Mouse (Mus musculus) right cerebral cortex, postnatal 14 days (tissue): ENCODE results near the gene Pdgfa.

Experiments
- DNase-seq: peaks from one replicate; pipeline ENCODE4 v3.0.0; 2022

Pdgfa gene

DNA sequence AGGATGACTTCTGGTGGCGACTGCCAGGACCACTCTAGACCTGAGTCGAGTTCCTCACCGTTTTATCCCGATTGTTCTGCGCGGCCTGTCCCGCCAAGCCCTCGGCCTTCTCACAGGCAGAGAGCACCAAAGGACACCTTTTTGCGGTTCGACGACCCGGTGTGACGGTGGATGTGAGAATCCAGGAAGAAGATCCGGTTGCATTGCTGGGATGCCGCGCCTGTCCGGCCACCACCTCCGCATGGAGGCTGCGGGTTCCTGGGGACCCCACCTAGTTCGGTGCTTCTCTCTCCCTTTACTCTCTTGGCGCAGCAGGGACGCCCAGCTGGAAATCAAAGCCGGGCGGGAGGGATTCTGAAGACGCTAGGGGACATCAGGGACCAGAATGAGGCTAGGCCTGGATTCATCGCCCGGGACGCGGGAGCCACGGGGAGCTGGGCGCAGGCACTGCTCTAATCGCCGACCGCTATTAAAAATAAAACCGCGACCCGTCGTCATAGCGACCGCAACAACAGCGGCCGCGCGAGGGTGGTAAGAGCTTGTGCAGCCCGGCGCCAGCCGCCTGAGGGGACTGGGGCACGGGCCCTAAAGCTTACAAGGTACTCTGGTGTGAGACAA is at the start of gene Pdgfa:
Gene Pdgfa, minus strand, starts transcription at position 200 of the 618 bp plus-strand sequence.
- DNase-seq = peak; percentile 57

DNA sequence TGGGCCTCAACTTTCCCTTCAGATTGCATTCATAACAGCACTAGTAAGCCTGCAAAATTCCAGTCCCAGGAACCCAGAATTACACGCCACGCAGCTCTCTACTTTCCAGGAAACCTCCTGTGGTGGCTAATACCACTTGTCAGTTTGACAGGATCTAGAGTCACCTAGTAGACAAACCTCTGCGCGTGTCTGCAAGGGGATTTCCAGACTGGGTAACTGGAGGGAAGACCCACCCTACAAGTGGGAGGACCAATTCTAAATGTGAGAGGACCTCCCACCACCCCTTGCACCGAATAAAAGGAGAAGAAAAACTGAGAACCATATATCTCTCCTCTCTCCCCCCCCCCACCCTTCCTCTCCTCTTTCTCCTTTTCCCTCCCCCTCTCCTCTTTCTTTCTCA is 49.5 kb upstream of the Pdgfa start:
- no peak for DNase-seq

DNA sequence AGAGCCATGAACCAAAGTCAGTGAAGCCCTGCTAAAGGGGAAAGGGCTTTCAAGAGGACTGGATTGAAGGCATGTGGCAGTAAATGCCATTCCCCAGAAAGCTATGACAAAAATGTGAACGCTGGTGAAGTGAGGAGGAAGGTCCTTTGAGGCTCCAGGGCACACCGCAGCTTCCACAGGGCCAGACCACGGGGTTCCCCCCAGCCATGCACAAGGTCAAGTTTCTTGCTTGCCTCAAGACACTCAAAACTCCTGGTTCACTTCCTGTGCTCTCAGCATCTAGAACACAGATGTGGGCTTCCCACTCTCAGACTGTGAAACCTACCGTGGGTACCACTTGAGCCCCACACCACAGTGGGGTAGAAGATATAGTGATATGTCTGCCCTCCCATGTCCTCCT is 46.4 kb upstream of the Pdgfa start:
- DNase-seq = no peak

DNA sequence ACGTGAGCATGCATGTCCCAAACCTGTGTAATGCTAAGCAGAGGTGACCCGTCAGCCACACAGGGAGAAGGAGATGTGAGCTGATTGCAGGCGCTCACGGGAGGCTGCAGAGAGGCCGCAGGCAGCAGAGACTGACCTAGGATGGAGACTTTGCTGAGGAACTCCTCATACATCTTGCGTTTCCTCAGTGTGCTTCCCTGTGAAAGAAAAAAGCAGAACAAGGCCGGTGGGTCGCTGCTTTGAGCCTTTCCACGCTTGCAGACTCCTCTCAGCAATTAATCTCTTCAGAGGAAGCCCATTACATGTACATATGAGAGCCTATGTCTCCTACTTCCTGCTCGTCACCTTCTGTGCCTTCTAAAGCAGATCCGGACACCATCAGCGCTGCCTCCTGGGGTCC is 45.1 kb upstream of the Pdgfa start:
- DNase-seq = no peak

DNA sequence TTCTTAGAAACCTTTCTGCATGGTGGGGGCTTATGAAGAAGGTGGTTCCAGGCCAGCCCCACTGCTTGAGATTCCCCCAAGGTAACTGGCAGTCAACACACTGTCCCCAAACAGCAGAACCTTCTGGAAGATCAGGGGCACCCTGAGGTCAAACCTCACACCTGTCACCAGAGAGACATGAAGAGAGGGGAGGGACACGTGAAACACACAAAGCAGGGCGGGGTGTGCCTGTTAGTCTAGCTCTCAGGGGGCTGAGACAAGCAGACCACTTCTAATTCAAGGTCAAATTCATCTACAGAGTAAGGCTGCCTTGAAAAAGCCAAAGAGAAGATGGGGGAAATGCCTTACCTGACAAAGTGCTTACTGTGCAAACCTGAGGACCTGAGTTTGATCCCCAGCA is 38.0 kb upstream of the Pdgfa start:
- no peak for DNase-seq

DNA sequence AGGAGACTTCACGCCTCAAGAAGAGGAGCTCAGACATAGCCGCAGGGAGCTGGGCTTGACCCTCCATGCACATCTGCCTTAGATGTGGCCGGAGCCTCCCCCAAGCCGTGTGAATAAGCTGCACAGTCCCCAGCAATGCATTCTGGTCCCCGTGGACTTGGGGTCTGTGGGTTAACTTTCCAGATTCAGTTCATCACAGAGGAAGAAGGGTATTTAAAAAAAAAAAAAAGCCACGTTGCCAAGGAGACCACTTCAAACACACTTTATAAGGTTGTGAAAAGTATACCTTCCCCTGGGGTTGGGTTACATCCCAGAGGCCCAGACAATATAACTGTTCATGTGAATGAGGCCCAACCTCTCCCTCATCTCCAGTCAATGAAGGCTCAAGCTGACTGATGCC is 37.6 kb upstream of the Pdgfa start:
- DNase-seq = no peak

DNA sequence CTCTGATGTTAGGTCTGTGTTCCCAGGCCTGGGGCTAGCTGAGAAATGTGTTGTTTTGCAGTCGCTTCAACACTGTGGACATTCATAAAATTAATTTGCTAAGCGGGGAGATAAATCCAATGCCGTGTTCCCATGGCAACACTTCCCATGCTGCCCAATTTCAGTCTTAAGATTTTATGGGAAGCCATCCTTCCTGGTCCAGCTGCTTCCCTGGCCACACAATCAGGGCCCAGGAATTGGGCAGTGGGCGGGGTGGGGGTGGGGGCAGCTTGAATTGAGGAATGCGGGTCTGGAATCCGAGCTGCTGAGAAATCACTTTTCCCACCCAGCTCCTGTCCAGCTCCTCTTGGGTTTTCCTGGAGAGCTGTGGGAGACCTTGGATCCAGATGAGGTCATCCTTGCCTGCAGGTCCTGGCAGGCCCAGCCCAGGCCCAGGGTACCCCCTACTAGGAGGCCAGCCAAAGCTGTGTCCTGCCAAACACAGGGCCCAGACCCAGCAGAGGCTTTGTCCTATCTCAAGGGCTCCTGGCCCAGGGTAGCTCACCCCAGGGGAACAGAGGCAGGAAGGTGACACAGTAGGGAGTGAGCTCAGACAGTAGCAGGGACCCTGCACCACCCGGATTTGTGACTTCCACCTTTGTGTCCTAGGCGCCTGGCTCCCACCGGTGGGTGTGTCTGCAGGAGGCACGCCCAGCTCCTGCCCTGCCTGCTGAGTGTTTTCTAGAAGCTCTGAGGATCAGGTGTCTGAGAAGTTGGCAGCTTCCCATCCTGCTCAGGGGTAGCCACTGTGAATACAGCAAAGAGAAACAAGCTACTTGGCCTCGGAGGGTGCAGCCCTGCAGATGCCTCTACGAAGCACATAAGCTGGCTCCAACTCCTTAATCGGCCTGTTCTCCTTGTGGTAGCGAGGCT is 36.5 kb upstream of the Pdgfa start:
- no peak for DNase-seq

DNA sequence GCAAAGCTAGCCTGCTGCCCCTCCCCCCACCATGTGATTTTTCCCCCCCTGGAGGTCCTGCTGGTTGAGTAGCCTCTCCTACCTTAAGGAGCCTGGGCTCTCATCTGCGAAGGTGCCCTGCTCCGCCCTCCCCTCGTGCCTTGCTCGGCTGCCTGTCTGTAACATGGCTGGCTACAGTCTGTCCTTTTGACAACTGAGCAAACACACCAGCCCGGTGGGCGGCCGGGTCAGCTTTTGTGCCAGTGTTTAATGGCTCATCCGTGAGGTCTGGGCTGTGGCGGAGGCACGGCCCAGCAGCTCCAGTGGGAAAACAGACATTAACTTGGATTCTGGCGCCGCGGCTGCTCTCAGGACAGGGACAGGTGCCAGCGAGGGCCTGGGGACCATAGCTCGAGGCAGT is 30.4 kb upstream of the Pdgfa start:
- DNase-seq = no peak

DNA sequence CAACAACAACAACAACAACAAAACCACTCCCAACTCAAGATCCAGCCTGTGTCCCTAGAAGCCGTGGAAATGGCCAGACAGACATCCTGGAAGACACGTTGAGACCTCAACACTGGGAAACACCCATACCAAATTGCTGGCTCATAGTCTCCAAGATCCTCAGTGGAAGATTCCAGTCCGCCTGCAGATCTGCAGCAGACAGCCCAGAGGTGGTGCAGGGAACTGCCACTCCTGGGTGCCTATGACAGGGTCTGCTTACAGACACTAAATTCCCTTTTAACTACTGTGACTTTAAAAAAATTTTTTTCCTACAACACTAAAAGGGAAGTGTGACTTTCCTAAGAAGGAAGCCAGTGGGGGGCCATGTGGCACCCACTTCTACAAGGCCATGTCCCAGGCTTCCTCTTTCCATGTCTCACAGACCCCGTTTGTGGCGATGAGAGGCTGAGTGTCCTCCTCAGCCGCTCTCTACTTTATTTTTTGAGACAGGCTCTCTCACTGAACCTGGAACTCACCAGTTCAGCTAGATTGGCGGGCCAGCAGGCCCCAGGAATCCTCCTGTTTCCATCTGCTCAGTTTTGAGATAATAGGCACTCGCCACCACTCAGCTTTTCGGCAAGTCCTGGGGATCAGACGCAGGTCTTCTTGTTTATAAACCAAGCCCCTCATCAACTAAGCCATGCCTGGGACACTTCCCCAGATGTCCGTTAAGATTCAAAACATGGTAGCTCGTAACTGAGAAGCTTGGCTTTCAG is 27.4 kb upstream of the Pdgfa start:
- DNase-seq = no peak

DNA sequence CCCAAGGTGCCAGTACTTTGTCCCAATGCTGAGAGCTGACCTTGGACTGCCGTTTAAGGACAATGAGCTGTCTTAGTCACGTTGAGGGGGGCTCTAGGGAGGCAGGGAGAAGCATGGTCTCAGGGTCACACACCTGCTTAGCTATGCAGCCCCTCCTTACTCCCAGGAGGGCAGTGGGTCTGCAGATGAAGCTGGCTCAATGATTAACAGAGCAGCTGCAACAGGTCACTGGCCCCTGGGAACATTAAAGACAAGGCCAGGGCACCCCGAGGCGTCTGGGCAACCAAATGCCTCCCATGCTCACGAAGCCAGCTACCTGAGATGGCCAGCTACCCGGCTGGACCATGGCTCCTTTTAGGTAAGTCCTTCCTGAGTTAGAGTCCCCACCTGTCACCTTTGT is 23.4 kb upstream of the Pdgfa start:
- no peak for DNase-seq

DNA sequence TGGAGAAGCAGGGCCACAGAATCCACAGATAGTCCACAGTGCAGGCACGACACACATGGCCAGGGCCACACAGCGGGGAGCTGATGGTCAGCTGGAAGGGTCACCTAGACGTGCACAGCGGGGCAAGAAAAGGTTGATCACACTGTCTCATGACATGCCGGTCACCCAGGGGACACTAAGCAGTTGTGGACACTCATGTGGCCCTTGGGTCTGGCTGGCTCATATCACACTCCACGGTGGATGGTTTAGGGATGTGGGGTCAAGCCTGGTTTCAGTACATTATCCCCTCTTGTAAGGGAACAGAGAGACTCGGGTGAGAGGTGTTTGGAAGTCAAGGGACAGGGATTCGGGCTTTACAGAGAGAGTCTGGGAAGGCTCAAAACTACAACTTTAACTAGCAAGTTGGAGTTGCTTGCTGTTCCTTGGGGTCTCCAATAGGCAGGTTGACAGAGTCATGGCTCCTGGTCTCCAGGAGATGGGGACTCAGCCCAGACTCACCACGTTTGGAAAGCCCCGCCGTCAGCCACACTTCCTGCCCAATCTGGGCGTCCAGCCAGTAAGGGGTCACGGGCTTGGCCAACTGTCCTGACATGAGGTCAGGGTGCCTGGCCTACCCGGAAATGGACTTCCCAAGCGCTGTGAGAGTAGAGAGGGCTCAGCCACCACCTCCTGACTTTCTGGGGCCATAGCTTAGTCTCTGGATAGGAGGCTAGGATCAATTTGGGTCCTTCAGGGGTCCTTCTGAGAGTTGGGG is 20.4 kb upstream of the Pdgfa start:
- peak; percentile 67 for DNase-seq

DNA sequence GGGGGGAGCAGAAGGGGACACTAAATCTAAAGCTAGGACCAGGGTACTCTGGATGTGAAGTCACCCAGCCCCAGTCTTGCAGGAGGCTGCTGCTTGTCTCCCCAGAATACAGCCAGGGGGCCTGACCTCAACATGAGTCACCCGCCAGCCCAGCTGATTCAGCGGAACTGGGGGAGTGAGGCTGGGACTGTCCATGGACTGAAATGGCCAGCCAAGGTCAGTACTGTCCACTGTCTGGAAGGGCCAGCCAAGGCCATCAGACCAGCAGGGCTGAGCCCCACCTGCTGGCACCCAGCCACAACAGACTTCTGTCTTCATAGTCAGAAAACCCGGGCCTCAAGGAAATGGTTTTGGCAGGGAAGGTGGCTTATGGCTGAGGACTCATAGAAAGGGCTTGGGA is 17.9 kb upstream of the Pdgfa start:
- DNase-seq = peak; percentile 52

DNA sequence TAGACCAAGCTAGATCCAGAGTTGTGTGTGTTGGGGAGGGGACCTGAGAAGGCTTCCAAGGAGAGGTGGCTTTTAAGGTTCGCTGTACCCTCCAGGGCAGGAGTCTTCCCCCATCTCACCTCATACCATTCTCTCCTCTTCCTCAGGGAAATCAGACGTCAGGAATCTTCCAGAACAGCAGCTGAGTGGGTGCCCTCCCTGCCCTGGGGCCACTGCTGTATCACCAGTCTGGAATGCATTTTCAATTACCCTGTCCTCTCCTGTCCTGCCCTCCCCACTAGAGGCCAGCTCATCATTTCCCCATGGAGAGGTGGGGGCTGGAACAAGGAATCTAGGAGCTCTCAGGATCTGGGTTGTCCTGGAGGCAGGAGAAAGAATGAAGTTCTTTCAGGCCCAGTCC is 13.5 kb upstream of the Pdgfa start:
- no peak for DNase-seq

DNA sequence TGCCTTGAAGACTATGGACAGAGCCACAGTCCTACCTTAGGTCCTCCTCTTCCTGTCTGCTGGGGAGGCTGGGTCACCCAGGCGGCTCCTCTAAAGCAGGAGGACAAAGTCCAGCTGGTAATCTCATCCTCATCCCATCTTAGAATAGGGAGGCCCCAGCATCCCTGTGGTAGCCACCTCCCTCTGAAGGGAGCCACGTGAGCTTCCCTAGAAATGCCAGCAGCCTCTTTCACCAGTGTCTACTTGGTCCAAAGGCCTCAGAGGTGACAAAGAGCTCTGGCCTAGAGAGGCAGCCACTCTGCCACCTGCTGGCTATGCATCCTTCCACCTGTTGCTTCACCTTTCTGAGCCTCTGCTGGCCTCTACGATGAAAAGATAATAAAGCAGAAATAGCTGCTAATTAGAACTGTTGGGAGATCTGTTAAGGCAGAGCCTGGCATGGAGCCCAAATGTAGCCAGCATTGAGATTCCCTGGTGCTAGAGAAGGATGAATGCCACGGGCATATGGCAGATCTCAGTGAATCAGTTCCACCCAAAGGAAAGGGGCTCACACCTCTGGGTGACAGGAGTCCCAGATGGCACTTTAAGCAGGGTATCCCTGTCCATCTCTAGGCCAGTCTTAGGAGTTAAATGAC is 10.1 kb upstream of the Pdgfa start:
- no peak for DNase-seq

DNA sequence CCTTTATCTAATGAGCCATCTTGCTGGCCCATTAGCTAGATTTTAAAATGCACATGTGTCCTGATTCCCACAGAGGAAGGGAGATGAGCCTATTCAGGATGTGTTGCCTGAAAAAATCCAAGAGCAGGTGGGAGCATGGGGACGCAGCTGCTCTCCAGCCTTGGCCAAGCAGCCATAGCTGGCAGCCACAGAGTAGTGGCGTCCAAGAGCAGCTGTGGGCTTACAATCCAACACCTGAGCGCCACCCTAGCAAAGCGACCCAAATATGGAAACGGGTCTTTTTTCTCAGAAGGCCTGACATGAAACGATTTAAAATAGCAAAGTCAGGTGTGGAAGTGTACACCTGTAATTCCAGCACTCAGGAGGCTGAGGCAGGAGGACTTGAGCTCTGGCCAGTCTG is 7.4 kb upstream of the Pdgfa start:
- DNase-seq = no peak

DNA sequence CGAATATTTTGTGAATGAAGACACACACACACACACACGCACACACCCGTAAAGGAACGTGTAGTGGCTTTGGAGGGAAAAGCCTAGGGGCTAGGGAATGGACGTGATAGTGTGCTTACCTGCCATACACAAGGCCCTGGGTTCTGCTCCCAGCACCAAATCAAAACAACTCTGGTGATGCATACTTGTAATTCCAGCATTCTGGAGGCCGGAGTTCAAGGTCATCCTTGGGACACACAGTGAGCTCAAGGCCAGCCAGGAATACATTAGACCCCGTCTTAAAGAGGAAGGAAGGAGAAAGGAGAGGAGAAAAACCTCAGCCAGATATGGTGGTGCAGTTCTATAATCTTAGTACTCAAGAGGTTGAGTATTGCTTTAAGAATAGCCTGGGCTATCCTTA is 2.5 kb upstream of the Pdgfa start:
- DNase-seq = no peak

DNA sequence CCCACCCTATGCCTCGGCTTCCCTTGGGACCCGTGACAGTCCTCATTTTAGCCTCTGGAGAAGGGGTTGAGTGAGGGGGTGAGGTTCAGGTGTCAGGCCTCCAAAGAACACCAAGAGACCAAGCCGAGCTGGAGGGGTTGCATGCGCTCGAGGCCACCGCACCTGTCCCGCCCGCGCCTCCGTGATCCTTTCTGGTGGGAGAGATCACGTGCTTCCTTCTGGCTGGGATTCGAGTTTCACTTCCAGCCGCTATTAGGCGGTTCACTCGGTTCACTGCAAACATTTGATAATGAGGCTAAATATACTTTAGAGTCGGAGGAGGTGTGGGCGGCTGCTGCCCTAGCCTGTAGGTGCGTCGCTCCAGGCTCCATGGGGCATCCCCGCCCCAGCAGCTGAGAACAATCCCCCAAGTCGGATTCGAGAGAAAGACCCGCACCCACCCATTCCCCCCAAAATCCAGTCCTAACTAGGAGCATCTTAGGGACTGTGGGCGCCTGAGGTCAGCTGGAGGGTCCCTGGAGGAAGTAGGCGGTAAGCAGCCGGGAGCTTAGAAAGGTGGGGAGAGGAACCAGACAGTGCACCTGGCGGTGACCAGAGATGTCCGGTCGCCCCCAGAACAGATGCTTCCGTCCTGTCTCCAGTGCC is 888 bp upstream of the Pdgfa start:
- DNase-seq = peak; percentile 32

DNA sequence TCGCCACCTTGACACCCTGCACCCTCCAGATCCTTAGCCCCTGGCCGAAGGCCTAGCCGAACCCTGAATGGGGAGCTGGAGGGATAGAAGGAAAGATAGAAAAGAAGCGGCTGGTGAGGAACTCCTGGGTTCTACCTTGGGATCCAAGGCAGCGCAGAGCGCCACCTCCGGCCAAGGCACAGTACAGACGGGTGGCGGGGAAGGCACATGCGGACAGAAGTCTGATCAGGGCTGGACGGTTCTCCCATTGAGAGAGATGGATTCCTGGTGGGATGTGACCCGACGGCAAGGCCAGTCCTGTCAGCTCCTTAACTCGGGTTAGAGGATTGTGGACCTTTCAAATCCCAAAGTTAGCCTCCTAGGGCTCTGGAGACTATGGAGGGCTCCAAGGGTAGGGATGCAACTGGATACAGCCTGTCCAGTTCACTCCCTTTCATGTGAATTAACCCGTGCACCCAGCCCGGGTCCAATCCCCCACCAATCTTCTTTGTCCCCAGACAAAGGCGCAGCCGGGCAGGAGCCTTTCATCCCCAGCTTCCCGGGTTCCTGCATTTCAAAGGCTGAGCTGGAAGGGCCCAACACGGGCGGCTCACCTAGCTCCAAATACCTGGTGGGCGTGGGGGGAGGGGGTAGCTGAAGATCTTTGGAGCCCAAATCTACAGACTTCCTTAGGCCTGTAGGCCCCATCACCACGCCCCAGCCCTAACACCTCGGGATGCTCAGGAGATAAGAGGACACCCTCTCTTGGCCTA is 672 bp downstream of the Pdgfa start:
- peak; percentile 60 for DNase-seq

DNA sequence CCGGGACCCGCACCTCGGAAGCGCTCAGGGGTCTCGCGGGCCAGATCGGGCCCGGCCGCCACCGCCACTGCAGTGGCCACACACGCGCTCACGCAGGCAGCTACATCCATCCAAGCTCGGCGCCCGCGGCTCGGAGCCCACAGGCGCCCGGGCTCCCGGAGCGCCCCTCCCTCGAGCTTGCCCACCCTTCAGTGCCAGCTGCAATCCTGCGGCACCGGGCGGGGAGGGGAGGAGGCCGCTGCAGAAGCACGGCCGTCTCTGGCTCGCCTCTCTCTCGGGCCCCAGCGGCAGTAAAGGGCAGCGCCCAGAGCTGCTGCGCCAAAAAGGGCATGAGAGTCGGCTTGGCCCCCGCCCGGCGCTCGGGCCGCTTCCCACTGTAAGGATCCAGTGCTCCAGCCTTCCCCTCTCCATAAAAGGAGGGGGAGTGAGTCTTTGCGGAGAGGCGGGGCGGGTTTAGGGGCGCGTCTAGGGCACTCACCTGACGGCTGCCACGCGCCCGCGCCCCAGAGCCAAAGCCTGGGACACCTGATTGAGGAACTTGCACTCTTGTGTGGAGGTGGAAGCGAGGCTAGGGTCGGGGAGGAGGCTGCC is 1.4 kb downstream of the Pdgfa start:
- peak; percentile 69 for DNase-seq

DNA sequence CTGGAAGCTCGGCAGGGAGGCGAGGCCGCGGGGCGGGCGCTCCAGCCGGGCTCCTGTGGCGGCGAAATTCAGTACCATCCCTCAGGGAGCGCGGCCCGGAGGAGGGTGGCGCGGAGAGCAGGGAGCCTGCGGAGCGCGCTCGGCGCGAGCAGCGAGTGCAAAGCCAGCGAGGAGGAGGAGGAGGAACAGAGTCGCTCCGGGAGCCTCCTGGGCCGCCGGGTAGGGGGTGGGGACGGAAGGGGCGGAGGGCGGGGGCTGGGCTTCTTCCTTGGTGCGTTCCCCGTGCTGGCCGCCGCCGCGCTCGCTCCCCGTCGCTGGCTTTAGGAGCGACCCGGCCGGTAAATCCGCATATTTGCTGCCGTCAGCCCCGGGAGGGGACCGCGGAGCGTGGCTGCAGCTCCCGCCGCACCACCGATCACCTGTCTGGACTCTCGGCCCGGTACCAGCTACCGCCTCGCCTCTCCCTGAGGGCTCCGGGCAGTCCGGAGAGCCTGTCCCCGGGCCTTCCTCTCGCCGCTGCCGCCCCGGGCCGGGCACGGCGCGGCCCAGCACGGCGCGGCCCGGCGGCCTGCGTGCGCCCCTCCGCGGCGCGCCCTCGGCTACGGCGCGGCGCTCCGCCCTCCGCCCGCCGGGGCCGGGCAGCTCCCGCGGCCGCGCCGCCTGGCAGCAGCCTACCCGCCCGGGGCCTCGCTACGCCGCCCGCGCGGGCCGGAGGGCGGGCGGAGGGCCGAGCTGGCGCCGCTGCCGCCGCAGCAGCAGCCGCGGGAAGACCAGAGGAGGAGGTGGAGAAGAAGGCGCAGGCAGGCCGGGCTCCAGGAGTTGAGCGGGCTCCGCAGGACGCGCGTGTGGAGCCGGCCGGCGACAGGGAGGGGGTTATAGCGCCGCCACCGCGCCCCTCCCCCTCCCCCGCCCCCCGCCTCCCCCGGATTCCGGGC is 2.1 kb downstream of the Pdgfa start:
- DNase-seq = peak; percentile 76
